26 mouse cellular contexts compared by ENCODE assay signal in genomic region chr2:120761922-120762321, GRCm38 (mm10).
"Had no signal": no experiment of that assay in that cellular context is flagged by ENCODE, and none has a peak within 500 bp of the region (broad histone marks: within the 10 kb centered on the region; RNA-seq: fewer than 3 reads in every experiment).

No protein-coding gene starts in this region.

- H3K4me2 ChIP-seq: heart, embryonic 11.5 days; hindbrain, embryonic 12.5 days; hindbrain, embryonic 14.5 days; intestine, embryonic 15.5 days; kidney, embryonic 15.5 days; limb, embryonic 13.5 days; limb, embryonic 15.5 days; liver, embryonic 12.5 days had no signal

- ATAC-seq: hindbrain, embryonic 16.5 days; inflammation-experienced regulatory T-cells, adult 6 months; intestine, embryonic 15.5 days; liver, embryonic 12.5 days had no signal

- DNase-seq: gastrocnemius, postnatal 14 days; gastrocnemius, postnatal 36 days; heart, adult 11 months; heart, adult 2 months; heart, postnatal 10 days; heart, postnatal 4 days; kidney, adult 11 months; kidney, adult 2 months; kidney, adult 9 months; kidney, postnatal 14 days; kidney, postnatal 36 days; left cerebral cortex, postnatal 4 days had no signal

- H3K27ac ChIP-seq: heart, adult 2 months; hindbrain, embryonic 10.5 days; hindbrain, embryonic 12.5 days; hindbrain, embryonic 14.5 days; intestine, embryonic 15.5 days; kidney, embryonic 15.5 days; kidney, postnatal 0 days; layer of hippocampus, adult 2 months; limb, embryonic 13.5 days; limb, embryonic 15.5 days; liver, embryonic 12.5 days; liver, embryonic 14.5 days had no signal

- H3K4me3 ChIP-seq: heart, adult 2 months; hindbrain, embryonic 10.5 days; hindbrain, embryonic 12.5 days; intestine, embryonic 15.5 days; kidney, embryonic 15.5 days; layer of hippocampus, adult 2 months; limb, embryonic 13.5 days; limb, embryonic 15.5 days; liver, embryonic 12.5 days had no signal

- H3K36me3 ChIP-seq: intestine, embryonic 15.5 days had no signal

- H3K4me1 ChIP-seq: hindbrain, embryonic 10.5 days; hindbrain, embryonic 12.5 days; intestine, embryonic 15.5 days; kidney, embryonic 15.5 days; limb, embryonic 13.5 days; limb, embryonic 15.5 days; liver, embryonic 12.5 days had no signal

- H3K9me3 ChIP-seq: hindbrain, embryonic 10.5 days; hindbrain, embryonic 12.5 days; intestine, embryonic 15.5 days; kidney, embryonic 15.5 days; limb, embryonic 13.5 days; limb, embryonic 15.5 days; liver, embryonic 12.5 days had no signal

- H3K9ac ChIP-seq: hindbrain, embryonic 12.5 days; hindbrain, embryonic 14.5 days; intestine, embryonic 15.5 days; kidney, embryonic 15.5 days; limb, embryonic 13.5 days; limb, embryonic 15.5 days; liver, embryonic 12.5 days; liver, embryonic 14.5 days had no signal

- H3K27me3 ChIP-seq: hindbrain, embryonic 12.5 days; intestine, embryonic 15.5 days; kidney, embryonic 15.5 days; limb, embryonic 13.5 days; limb, embryonic 15.5 days; liver, embryonic 12.5 days had no signal
